Comparison of ENCODE assay signal across 8 mouse cellular contexts in the genomic region with DNA sequence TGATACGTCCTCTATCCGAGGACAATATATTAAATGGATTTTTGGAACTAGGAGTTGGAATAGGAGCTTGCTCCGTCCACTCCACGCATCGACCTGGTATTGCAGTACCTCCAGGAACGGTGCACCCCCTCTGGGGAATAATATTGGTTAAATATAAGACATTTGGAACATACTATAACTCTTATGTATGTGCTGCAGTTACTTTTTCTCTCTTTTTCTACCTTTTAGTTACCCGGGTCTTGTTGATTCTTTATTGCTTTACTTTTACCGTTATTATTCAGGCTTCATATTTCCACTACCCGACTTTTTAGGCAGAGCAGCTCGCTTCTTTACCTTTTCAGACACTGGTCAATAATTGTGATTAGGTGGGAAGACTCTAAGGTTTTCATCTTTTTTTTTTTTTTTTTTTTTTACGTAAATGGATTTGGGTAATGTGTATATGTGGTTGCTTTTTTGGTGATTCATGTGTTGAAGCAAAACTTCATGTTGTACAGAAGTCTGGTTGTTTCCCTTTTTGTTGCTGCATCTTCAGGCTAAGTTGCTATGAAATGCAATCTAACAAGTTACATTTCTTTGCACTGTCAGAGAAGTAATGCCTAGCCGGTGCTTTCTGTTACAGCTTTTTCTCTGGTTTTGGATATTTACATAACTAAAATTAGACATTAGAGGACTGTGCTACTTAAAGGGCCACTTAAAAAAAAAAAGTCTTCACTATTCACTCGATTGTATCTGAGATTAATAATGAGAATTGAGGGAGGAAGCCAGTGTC. TPM values are rescaled to one million over a fixed set of nuclear protein-coding genes. Genes with fewer than 3 reads are reported as not detected.
DNase-seq lines count a peak whose midpoint lies in the region; ATAC-seq and TF ChIP-seq lines count a peak whose summit lies in the region.

No protein-coding gene starts in this region.

- H3K4me2 ChIP-seq in heart, embryonic 13.5 days, result peak overlapping the region; percentile 61
- peak overlapping the region; percentile 30 for H3K4me2 ChIP-seq in kidney, postnatal 0 days (ENCODE audit: low read length)
- peak overlapping the region; percentile 33 for H3K4me2 ChIP-seq in midbrain, embryonic 11.5 days

- 5% methylated on average over 13 of the region's 13 CpGs for WGBS in heart, embryonic 13.5 days
- WGBS in kidney, postnatal 0 days, result 4% methylated on average over 11 of the region's 13 CpGs
- 7% methylated on average over 11 of the region's 13 CpGs for WGBS in midbrain, embryonic 11.5 days

- peak overlapping the region; percentile 32 for H3K4me3 ChIP-seq in heart, embryonic 13.5 days
- peak overlapping the region; percentile 9; the same call in 1 of the 2 replicates for H3K4me3 ChIP-seq in kidney, postnatal 0 days (replicated peaks; ENCODE audit: low read depth, low read length)
- H3K4me3 ChIP-seq in midbrain, embryonic 11.5 days (ENCODE audit: low read depth, low read length), result 0 out of 2 replicates have a peak overlapping the region, but pooled peaks have one; percentile 10

- H3K4me1 ChIP-seq in heart, embryonic 13.5 days, result peaks cover 10% of the 10 kb centered on the region; the same call in 1 of the 2 replicates
- no peaks in the 10 kb centered on the region for H3K4me1 ChIP-seq in kidney, postnatal 0 days (replicated peaks; ENCODE audit: insufficient read depth, low read length)
- 0 out of 2 replicates have a peak, but pooled peaks cover 3% of the 10 kb centered on the region for H3K4me1 ChIP-seq in midbrain, embryonic 11.5 days (ENCODE audit: control insufficient read depth, insufficient read depth, low read length)

- H3K27ac ChIP-seq in heart, embryonic 13.5 days (replicated peaks), result no peak overlapping the region
- H3K27ac ChIP-seq in kidney, postnatal 0 days, result no peak overlapping the region
- no peak overlapping the region for H3K27ac ChIP-seq in midbrain, embryonic 11.5 days (ENCODE audit: low read depth, low read length)

- H3K9ac ChIP-seq in heart, embryonic 13.5 days, result peak overlapping the region; percentile 56; the same call in 1 of the 2 replicates
- H3K9ac ChIP-seq in kidney, postnatal 0 days (ENCODE audit: low read depth, low read length), result no peak overlapping the region
- H3K9ac ChIP-seq in midbrain, embryonic 11.5 days (ENCODE audit: low read length), result no peak overlapping the region

- H3K9me3 ChIP-seq in heart, embryonic 13.5 days, result no peaks in the 10 kb centered on the region
- H3K9me3 ChIP-seq in kidney, postnatal 0 days (replicated peaks; ENCODE audit: low read length), result no peaks in the 10 kb centered on the region
- no peaks in the 10 kb centered on the region for H3K9me3 ChIP-seq in midbrain, embryonic 11.5 days (ENCODE audit: control insufficient read depth, low read length)

- TF ChIP-seq CTCF in kidney, postnatal 0 days (IDR thresholded peaks at IDR 0.05; ENCODE audit: low read depth), result no peak

- H3K27me3 ChIP-seq in heart, embryonic 13.5 days (replicated peaks), result peaks cover 20% of the 10 kb centered on the region
- no peaks in the 10 kb centered on the region for H3K27me3 ChIP-seq in kidney, postnatal 0 days (ENCODE audit: insufficient read depth, low read length)
- no peaks in the 10 kb centered on the region for H3K27me3 ChIP-seq in midbrain, embryonic 11.5 days (ENCODE audit: control insufficient read depth, insufficient read depth, low read length)

- no peaks in the 10 kb centered on the region for H3K36me3 ChIP-seq in heart, embryonic 13.5 days
- H3K36me3 ChIP-seq in kidney, postnatal 0 days (ENCODE audit: insufficient read depth, low read length), result no peaks in the 10 kb centered on the region
- no peaks in the 10 kb centered on the region for H3K36me3 ChIP-seq in midbrain, embryonic 11.5 days (ENCODE audit: control insufficient read depth, insufficient read depth, low read length)

- DNase-seq in cerebellum, postnatal 10 days, result peak; percentile 67 to 75
- no peak for DNase-seq in cerebellum, adult 11 months
- DNase-seq in urinary bladder, postnatal 14 days (ENCODE audit: low spot score), result peak; percentile 60
- DNase-seq in urinary bladder, adult 18-20 months (ENCODE audit: low spot score in 2 of 2), result no peak
- DNase-seq in kidney, postnatal 0 days (ENCODE audit: low spot score), result peak; percentile 51
- peak; percentile 80 for DNase-seq in midbrain, embryonic 11.5 days (ENCODE audit: low spot score, missing footprints)
- no peak for DNase-seq in adipocyte (ENCODE audit: low spot score)

- ATAC-seq in heart, embryonic 13.5 days (ENCODE audit: extremely low read depth, insufficient number of reproducible peaks, low FRiP score, low TSS enrichment), result no peak
- ATAC-seq in kidney, postnatal 0 days (replicated peaks; ENCODE audit: low FRiP score, low read depth), result peak; percentile 65
- ATAC-seq in midbrain, embryonic 11.5 days (ENCODE audit: low FRiP score), result peak; percentile 67

RNA-seq across cellular contexts. Expression of gene Mreg, which starts 25.1 kb away (rescaled TPM):
- 4.0 TPM in 2 replicates for polyA plus RNA-seq in heart, embryonic 13.5 days (2015; fragmentation: Nextera tagmentation; extraction: Ambion mirVana)
- 6.0 and 6.2 TPM in 2 replicates for polyA plus RNA-seq in kidney, postnatal 0 days (2015; fragmentation: Nextera tagmentation; extraction: Ambion mirVana)
- 5.5 and 6.3 TPM in 2 replicates for polyA plus RNA-seq in midbrain, embryonic 11.5 days (2014; fragmentation: Nextera tagmentation; extraction: Ambion mirVana)

RNA-seq across cellular contexts. Expression of gene Pecr, which starts 46.9 kb away (rescaled TPM):
- polyA plus RNA-seq in heart, embryonic 13.5 days (2015; fragmentation: Nextera tagmentation; extraction: Ambion mirVana), result 20.4 and 23.7 TPM in 2 replicates
- polyA plus RNA-seq in kidney, postnatal 0 days (2015; fragmentation: Nextera tagmentation; extraction: Ambion mirVana), result 82.0 and 87.8 TPM in 2 replicates
- polyA plus RNA-seq in midbrain, embryonic 11.5 days (2014; fragmentation: Nextera tagmentation; extraction: Ambion mirVana), result 14.5 and 14.7 TPM in 2 replicates

RNA-seq across cellular contexts. Expression of gene Tmem169, which starts 47.0 kb away (rescaled TPM):
- polyA plus RNA-seq in heart, embryonic 13.5 days (2015; fragmentation: Nextera tagmentation; extraction: Ambion mirVana), result 0.33 and 0.35 TPM in 2 replicates
- 4.1 and 4.8 TPM in 2 replicates for polyA plus RNA-seq in kidney, postnatal 0 days (2015; fragmentation: Nextera tagmentation; extraction: Ambion mirVana)
- 14.2 and 14.4 TPM in 2 replicates for polyA plus RNA-seq in midbrain, embryonic 11.5 days (2014; fragmentation: Nextera tagmentation; extraction: Ambion mirVana)

Comparison
In these comparisons a context has a peak if more than half of its experiments do, and no peak if none do; other contexts are left out.
1. DNase-seq: peak in cerebellum, postnatal 10 days (2 of 2), urinary bladder, postnatal 14 days (single experiment), kidney, postnatal 0 days (single experiment) and midbrain, embryonic 11.5 days (single experiment); none in cerebellum, adult 11 months (single experiment), urinary bladder, adult 18-20 months (0 of 2) and adipocyte (single experiment).
2. Peak in every context shown above with its lines, with median percentiles within 50 percentile points of each other: H3K4me2 ChIP-seq and H3K4me3 ChIP-seq.